Mouse (Mus musculus): ENCODE data around the gene Clybl.

The Clybl gene

GRCm38 (mm10) chr14:122389684-122390370 is 208.3 kb downstream of the Clybl start:
- no peak for DNase-seq

- DNase-seq, result no peak
Observed at GRCm38 (mm10) chr14:122390935-122391334, 209.4 kb downstream of the Clybl start.

DNA sequence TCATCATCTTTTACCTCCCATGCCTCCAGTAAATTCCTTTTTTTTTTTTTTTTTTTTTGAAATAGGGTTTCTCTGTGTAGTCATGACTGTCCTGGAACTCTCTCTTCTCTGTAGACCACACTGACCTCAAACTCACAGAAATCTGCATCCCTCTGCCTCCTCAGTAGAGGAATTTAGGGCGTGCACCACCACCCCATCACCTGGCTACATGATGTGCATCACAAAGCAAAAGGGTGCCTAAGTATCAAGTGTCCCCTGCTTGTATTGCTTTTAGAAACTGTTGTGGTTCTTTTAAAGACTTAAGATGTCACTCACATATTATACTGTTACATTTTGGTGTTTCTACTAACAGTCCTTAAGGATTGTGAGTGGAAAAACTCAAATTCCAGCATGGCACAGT is 211.6 kb downstream of the Clybl start:
- DNase-seq, result no peak

GRCm38 (mm10) chr14:122398676-122399075 is 217.2 kb downstream of the Clybl start:
- no peak for DNase-seq

GRCm38 (mm10) chr14:122399906-122400305 is 218.4 kb downstream of the Clybl start:
- DNase-seq, result no peak

GRCm38 (mm10) chr14:122401886-122402285 is 220.4 kb downstream of the Clybl start:
- DNase-seq, result no peak

DNA sequence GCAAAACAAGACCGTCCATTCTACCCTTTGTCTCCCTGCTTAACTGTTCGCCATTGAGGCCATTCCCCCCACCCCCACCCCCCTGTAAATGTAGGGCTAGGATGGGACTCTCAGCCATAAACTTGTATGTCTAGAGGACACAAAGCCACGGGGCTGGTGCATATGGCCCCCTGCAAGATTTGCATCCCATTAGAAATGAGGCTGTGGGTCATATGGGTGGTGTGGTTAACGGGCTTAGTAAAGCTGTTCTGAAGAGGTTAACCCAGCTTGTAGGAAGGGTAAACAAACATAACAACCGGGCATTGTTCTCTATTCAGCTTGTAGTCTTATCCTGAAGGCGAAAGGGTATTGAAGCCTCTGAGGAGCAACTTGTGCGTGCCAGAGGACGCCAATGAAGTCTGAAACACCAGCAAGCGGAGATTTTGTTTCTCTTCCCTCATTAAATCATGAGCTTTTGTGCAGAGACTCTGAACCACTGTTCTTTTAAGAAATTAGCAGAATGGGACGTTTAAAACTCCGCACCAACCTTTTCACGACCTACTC is 221.3 kb downstream of the Clybl start:
- no peak for DNase-seq

- no peak for DNase-seq
Observed at GRCm38 (mm10) chr14:122403422-122403940, 222.0 kb downstream of the Clybl start.

DNA sequence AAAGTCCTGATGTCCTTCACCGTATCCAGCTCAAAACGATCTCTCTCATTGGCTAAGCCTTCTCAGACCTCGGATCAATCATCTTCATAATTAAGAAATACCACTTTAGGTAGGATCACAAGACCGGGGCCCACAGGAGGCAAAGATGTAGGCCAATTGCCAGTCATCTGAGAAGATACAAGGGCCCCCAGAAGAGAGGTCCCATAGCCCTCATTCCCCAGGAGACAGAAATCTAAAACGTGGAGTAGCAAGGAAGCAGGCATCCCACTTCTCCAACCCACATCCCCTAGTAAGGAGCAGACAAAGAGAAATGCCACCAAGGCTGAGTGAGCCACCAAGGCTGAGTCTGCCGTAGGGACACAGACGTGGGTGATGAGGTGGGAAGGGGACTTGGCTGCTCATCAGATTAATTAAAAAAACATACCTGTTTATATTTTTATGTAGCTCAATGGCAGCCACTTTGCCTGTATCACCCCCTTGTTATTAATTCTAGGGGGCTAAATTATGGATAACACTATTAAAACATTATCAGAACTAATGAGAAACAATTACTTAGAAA is 223.2 kb downstream of the Clybl start:
- DNase-seq, result no peak

GRCm38 (mm10) chr14:122405236-122405635 is 223.7 kb downstream of the Clybl start:
- DNase-seq, result no peak

DNA sequence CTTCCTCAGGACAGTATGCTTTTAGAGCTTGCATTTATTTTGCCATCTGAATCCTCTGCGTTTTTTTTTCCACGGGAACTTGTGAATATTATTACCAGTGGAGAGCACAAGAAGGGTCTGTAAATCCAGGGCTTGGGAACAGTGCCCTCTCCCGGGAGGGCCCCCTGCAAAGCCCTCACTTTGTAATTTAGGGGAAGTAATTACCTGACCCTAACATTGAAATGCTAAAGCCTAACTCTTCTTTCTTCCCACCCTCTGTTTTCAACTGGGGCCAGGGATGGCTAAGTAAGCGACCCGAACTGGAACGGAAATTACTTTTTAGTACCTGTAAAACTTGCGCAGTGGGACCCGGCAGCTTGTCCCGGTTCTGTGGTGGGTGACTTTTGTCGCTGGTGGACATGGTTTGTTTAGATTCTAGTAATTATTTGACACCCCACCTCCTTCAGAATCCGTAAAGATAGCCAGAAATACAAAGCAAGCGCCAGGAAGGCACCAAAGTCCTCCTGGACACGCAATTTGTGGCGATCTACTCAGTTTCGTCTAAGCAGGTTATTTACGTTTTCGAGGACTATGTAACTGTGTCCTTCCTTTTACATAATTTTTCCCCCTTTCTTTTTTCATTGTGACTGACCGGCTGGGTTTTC is 224.5 kb downstream of the Clybl start:
- no peak for DNase-seq

DNA sequence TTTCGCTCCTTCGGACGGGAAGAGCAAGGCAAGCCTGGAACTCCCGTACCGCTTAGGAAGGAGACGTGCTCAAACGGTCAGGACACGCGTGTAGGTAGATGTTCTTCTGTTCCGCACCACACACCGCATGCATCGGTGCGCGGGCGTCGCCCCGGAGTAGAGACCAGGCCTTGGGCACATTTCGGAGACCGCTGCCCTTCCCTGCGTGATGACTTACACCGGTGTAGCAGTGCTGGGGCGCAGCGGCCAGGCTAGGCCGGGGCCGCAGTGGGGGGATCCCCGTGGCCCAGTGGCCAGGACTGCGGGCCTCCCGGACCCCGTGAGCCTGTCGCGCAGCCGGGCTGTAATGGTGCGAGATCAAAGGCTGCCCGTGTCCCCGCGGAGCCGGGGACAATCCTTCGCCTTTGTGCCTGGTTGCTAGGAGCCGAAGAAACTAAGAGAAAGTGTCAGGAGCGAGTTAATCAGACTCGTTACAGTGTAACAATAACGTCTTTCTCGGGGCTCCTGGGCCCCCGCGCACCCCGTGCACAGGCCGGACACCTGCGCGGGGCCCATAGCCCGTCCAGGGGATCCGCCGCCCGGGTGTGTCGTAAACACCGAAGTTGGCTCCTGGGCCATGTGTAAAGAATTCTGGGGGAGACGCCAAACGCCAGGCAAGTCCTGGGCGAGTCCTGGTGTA is 225.2 kb downstream of the Clybl start:
- DNase-seq, result no peak

DNA sequence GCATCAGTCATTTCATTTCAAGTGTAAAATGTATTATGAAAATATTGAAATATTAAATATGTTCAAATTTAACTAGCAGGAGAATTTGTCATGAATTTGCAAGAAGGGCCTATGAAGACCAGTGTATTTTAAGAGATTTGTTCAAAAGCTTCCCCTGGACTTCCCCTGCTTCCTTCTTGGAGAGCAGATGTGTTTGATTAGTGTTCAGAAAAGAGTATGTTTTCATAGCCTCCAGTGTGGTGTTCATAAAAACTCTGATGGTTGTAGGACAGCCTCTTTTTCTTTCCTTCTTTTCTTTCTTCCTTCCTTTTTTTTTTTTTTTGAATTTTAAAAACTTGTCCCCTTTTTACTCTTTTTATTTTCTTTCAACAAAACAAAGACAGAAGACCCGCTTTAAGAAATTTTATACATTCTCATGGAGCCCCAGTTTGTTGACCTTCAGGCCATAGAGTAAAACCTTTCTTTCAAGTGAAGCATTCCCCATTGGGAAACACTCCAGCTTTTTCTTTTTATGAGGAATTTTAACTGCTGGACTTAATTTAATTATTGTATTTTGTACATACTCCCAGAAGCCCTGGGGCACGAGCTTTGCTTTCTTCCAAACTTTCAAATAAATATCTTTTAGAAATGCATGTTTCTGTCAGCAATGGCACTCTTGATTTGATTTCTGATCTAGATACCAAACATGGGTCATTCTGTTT is 231.5 kb downstream of the Clybl start:
- DNase-seq, result no peak

GRCm38 (mm10) chr14:122413542-122413928 is 232.0 kb downstream of the Clybl start:
- DNase-seq, result no peak

GRCm38 (mm10) chr14:122414786-122415185 is 233.3 kb downstream of the Clybl start:
- DNase-seq, result no peak

- DNase-seq, result no peak
Observed at GRCm38 (mm10) chr14:122416166-122416771, 234.8 kb downstream of the Clybl start.

- DNase-seq, result no peak
Observed at GRCm38 (mm10) chr14:122424441-122424840, 242.9 kb downstream of the Clybl start.

GRCm38 (mm10) chr14:122426529-122427203 is 245.2 kb downstream of the Clybl start:
- DNase-seq, result no peak

DNA sequence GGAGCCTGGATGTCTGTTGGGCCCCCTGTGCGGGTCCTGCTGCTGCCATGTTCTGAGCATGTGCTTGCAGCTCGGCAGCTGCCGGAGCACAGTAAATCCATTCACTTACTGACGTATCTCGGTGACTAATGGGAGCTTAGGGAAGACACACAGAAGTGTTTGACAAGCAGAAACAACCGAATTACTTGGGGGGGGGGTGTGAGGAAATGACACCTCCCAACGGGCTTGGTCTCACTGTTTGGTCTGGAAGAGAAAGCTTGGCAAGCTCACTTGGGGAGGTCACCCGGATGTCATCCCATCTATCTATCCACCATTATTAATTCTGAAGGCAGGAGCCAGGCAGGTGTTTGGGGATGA is 245.7 kb downstream of the Clybl start:
- DNase-seq, result no peak

DNA sequence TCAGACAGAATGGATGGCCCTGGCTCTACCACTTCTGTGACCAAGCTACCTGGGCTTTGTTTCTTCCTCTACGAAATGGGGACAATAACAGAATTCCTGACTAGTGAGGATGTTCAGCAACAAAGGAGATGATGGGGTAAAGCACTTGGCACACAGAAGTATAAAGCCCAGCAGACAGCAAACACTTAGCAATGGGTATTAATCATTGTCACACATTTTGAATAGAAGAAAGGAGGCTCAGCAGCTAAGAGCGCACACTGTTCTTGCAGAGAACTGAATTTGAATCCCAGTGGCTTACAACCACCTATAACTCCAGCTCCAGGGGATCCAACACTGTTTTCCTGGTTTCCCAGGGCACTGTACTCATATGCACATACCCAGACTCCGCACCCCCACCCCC is 246.2 kb downstream of the Clybl start:
- no peak for DNase-seq

GRCm38 (mm10) chr14:122432558-122432957 is 251.1 kb downstream of the Clybl start:
- DNase-seq, result no peak

DNA sequence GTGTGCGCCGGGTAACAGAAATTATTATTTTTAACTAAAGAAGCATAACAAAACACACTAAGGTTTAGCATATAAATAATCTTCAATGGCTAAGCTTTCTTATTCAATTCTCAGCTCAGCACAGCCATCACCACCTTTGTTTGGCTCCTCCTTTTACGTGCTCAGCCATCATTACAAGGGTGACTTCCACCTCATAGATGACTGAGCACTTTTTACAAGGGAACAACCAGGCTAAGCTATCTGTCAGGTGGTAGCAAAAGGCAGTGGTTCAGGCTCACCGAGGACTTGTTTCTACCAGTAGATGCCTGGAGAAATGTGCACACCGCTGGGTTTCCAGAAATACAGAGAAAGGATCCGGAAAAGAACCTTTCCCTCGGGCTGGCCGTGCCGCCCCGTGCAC is 252.5 kb downstream of the Clybl start:
- no peak for DNase-seq

Measured in right cerebral cortex, postnatal 14 days (tissue).